Mouse (Mus musculus): ENCODE measurements around the gene 1700012A03Rik.

1700012A03Rik gene

DNA sequence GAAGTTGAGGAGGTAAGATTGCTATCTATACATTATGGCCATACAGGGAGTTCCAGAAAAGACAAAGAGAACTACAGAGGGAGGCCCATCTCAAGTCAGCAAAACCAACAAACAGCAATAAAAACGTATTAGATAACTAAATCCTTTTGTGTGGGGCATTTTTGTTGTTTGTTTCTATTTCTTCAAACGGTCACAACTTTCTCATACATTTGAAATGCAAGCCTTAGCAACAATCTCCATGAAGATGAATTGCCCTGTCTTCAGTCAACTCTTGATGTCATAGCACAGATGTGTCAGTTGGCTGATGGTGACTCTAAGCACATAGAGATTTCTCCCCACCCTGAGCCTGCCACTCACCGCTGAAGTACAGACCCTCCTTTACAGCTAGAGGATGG lies at the start of gene 1700012A03Rik:
Gene 1700012A03Rik, plus strand, starts transcription at position 296 of the 395 bp plus-strand sequence.
- no peak for DNase-seq (ENCODE audit: low spot score)

DNA sequence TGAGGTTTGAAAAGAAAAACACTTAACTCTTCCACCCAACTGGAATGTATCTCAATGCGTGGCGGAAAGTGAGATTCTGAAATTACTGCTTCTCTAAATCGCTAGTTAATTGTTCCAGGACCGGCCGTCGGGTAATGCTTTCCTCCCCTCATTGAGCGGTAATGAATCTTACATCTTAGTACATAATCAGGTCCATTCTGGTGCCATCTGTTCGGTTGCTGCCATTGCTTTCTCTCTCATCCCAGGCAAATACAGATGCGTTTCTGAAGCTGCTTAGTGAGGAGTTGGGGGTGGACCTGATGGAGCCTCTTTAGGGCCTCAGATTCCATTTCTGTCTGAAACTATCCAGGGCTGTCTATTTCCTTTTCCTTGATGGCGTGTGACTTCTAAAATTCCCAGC lies 45.8 kb upstream of the 1700012A03Rik start:
- no peak for DNase-seq (ENCODE audit: low spot score)

DNA sequence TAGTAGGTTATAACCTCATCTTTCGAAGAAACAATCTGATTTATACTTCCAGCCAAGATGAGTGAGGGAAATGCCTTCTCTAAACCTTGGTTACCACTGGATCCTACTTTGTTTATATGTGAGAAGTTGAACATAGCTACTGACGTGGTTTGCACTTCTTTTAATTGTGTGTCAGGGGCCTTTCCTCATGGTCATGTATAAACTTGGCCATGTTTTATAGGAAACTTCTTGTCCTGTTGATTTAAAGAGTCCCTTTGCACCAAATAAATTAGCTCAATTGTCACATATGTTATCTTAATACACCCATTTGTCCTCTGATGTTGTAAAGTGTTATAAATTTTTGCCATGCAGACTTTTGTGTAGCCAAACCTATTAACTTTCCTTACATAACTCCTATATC lies 44.1 kb upstream of the 1700012A03Rik start:
- DNase-seq (ENCODE audit: low spot score), result no peak

- no peak for DNase-seq (ENCODE audit: low spot score)
These were observed 43.7 kb upstream of the 1700012A03Rik start for GRCm38 (mm10) chr6:32006382-32006781.

- no peak for DNase-seq (ENCODE audit: low spot score)
These were observed 42.7 kb upstream of the 1700012A03Rik start for GRCm38 (mm10) chr6:32007336-32007735.

GRCm38 (mm10) chr6:32016841-32017240 lies 33.2 kb upstream of the 1700012A03Rik start:
- DNase-seq (ENCODE audit: low spot score), result no peak

DNA sequence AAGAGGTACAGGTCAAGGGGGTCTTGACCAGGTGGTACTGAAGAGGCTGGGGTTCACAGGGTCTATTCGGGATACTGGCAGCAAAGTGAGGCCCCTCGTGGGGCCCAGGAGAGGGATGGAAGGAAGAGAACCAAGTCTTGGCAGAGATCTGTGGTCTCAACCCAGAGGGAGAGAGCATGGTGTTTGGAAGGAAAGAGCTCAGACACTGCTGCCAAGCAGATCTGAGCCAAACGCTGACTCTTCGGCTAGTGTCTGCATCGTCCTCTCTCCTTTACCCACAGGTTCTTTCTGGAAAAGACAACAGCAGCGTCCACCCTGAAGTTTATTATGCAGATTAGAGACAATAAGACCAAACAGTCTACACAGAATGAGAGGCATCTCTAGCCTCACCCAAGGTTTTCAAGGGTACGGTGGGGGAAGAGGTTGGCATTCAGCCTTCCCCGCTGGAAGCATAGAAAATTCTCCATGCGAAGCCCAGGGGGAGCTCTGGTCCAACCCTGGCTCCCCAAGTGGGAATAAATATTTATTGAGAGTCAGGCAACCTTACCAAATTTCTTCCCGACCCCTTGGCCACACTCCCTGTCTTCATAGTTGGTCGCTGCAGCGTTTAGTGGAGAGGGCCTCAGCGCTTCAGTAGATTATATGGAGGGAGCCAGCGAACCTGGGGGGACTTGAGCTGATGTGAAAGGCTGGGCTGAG lies 32.5 kb upstream of the 1700012A03Rik start:
- DNase-seq (ENCODE audit: low spot score), result no peak

DNA sequence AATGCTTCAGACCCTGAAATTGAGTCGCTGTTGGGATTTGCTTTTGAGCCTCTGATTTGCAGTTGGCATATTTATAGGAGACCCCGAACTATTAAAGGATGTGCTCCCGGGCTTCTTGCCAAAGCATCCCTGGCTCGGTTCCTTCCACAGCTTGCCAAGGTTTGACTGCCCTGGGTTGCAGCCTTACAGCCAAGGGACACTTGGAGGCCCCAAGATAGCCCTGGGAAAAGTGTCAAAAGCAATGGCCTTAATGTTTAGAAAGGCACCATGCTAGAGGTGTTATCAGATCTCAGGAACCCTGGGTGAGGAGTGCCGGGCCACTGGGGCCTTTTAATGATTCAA lies 32.0 kb upstream of the 1700012A03Rik start:
- DNase-seq (ENCODE audit: low spot score), result no peak

- DNase-seq (ENCODE audit: low spot score), result no peak
These were observed 28.1 kb upstream of the 1700012A03Rik start for GRCm38 (mm10) chr6:32021853-32022536.

- DNase-seq (ENCODE audit: low spot score), result no peak
These were observed 27.5 kb upstream of the 1700012A03Rik start for GRCm38 (mm10) chr6:32022537-32022869.

DNA sequence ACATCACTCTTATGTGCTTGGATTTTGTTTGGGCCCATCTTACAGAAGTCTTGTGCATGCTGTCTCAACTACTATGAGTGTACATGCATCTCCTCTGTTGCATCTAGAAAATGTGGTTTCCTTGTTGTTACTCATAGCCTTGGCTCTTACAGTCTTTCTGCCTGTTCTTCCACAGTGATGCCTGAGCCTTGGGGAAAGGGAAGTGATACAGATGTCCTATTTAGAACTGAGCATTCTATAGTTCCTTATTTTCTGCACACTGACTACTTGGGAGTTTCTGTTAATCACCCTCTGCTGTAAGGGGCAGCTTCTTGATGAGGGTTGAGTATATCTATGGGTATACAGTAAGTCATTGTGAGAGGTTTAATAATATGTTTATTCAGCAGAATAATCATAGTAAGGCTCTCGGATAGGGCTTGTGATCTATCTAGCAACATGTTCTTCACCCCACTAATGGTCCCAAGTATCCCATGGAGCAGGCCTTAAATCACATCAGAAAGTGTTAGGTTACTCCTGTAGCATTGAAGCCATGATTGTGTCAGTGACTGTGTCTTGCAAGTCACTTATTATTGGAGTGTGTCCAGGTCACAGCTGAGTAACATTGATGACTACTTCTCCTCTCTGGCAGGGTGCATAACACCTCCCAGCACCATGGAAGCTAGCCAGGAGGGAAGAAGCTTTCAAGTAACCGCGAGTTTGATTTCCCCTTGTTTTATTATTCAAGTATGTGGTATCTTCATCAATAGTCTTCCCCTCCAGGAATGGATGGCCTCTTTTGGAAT lies 21.6 kb upstream of the 1700012A03Rik start:
- DNase-seq (ENCODE audit: low spot score), result no peak

DNA sequence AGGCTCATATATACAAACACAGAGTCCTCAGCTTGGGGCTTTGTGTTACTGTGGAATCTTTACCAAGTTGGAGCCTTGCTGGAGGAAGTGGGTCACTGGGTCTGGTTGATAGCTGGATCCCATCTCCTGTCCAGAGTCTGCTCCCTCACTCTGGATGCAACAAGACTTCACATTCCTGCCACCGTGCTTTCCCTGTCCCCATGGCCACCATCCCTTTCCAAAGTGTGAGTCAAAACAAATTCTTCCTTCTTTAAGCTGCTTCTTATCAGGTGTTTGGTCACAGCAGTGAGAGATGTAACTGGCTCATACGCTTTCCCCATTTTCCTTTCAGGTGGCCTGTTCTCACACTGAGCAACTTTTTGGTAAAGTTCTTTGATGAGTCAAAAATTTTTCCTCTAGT lies 15.8 kb upstream of the 1700012A03Rik start:
- no peak for DNase-seq (ENCODE audit: low spot score)

GRCm38 (mm10) chr6:32045344-32045743 lies 4.7 kb upstream of the 1700012A03Rik start:
- DNase-seq (ENCODE audit: low spot score), result no peak

GRCm38 (mm10) chr6:32049256-32049950 lies 643 bp upstream of the 1700012A03Rik start:
- DNase-seq (ENCODE audit: low spot score), result no peak

- no peak for DNase-seq (ENCODE audit: low spot score)
These were observed 2.3 kb downstream of the 1700012A03Rik start for GRCm38 (mm10) chr6:32052135-32052915.

DNA sequence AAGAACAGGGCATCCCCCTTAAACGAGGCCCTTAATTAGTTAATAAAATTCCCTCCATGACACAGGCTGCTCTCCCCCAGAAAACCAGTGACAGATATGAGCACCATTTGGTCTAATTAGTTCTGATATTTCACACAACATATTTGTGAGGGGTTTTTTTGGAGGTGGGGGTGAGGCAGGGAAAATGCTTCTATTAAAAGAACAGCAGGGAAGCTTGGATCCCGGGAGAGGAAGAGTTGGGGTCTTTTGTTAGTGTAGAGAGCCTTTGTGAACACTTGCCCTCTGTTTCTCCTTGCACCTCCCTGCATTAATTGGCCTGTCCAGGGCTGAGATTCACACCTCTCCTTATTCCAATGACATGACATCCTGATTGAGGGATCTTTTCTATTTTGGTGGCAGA lies 6.5 kb downstream of the 1700012A03Rik start:
- peak; percentile 44 for DNase-seq (ENCODE audit: low spot score)

- DNase-seq (ENCODE audit: low spot score), result no peak
These were observed 8.5 kb downstream of the 1700012A03Rik start for GRCm38 (mm10) chr6:32058571-32058970.

DNA sequence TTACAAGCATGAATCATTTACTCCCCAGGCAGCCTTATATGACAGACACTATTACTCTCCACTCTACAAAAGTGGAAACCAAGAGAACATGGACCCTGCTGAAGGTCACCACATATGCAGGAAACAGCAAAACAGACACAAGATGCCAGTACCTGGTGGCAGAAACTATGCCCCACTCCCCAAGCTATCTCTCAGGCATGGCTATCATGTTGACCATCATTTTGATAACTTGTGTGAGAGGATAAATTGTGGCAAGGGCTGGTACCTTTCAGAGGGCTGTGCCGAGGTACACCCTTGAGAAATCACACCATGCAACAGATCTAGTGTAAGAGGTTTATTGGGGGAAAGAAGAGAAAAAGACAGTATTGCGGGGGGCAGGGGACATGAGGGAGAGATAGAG lies 10.6 kb downstream of the 1700012A03Rik start:
- no peak for DNase-seq (ENCODE audit: low spot score)

DNA sequence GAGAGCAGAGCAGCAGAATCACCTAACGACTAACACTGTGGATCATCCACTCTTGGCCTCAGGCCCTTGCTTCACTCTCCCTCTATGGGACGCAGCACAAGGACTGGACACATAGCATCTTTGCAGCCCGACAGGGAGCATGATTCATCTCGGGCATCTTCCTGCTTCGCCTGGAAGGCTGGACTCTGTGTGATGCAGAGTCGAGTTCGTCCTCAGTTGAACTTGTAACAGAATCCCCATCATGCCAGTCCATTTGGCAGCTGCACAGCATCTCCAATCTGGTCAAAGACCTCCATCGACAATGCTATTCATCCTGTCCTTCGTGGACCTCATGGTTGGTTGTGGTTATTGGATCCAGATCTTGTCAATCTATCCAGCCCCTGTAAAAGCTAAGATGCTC lies 11.2 kb downstream of the 1700012A03Rik start:
- no peak for DNase-seq (ENCODE audit: low spot score)

- DNase-seq (ENCODE audit: low spot score), result no peak
These were observed 15.9 kb downstream of the 1700012A03Rik start for GRCm38 (mm10) chr6:32065789-32066510.

- no peak for DNase-seq (ENCODE audit: low spot score)
These were observed 22.1 kb downstream of the 1700012A03Rik start for GRCm38 (mm10) chr6:32072161-32072560.
